Mouse (Mus musculus): ENCODE measurements around the gene Klk6.

- TF ChIP-seq CTCF (IDR thresholded peaks at IDR 0.05; ENCODE audit: borderline replicate concordance, insufficient read depth, low read length), result no peak
- no peak for TF ChIP-seq POLR2A (IDR thresholded peaks at IDR 0.05; ENCODE audit: low read depth, low read length)
Observed at GRCm38 (mm10) chr7:43873674-43874073, 49.4 kb downstream of the Klk6 start.
